Comparison of ENCODE assay signal across 14 mouse cellular contexts in the genomic region with DNA sequence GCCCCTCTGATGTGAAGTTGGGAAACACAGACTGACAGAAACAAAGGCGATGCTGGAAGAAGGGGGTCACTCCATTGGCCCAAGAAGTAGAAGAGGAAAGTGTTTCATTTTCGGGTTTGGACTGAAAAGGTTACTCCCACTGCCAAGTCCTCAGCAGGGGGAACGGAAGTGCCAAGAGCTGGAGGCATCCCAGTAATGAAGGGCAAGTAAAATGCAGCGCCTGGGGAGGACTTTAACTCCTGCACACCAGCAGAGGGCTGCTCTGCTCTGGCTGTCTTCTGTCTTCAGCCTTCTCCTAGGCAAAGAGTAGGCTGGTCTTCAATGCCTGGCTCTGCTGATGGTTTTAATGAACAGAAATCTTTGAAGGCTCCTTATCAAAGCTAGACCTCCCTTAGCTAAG.
DNase-seq lines count a peak whose midpoint lies in the region; ATAC-seq and TF ChIP-seq lines count a peak whose summit lies in the region.
"Had no signal": no experiment of that assay in that cellular context is flagged by ENCODE, and none has a peak within 500 bp of the region (broad histone marks: within the 10 kb centered on the region; RNA-seq: fewer than 3 reads in every experiment).

No protein-coding gene starts in this region.

- 43% methylated on average over 4 of the region's 4 CpGs for WGBS in hindbrain, postnatal 0 days
- WGBS in hindbrain, embryonic 12.5 days: 54% methylated on average over 4 of the region's 4 CpGs

- no peak overlapping the region for H3K9ac ChIP-seq in hindbrain, postnatal 0 days (replicated peaks; ENCODE audit: low read length)
- H3K9ac ChIP-seq in hindbrain, embryonic 12.5 days: no peak overlapping the region
- no peak overlapping the region for H3K9ac ChIP-seq in MEL (ENCODE audit: control insufficient read depth, low read depth, low read length, poor library complexity, severe bottlenecking)
- H3K9ac ChIP-seq: heart, embryonic 13.5 days; kidney, embryonic 15.5 days had no signal

- DNase-seq in hindbrain, postnatal 0 days (ENCODE audit: low spot score): peak; percentile 74
- peak; percentile 5 for DNase-seq in MEL (ENCODE audit: low read depth, low spot score)
- peak; percentile 40 for DNase-seq in brain, embryonic 14.5 days (ENCODE audit: low read depth)
- peak; percentile 19 to 30 for DNase-seq in layer of hippocampus, adult 8-10 months (ENCODE audit: low spot score in 2 of 2)
- DNase-seq: retina, postnatal 1 day; thymus, postnatal 14 days had no signal

- no peaks in the 10 kb centered on the region for H3K9me3 ChIP-seq in hindbrain, postnatal 0 days (ENCODE audit: low read length)
- no peaks in the 10 kb centered on the region for H3K9me3 ChIP-seq in hindbrain, embryonic 12.5 days (replicated peaks)
- H3K9me3 ChIP-seq in MEL (replicated peaks; ENCODE audit: insufficient read depth, low read length): no peaks in the 10 kb centered on the region
- H3K9me3 ChIP-seq: G1E; heart, embryonic 13.5 days; kidney, embryonic 15.5 days had no signal

- no peaks in the 10 kb centered on the region for H3K36me3 ChIP-seq in hindbrain, postnatal 0 days (ENCODE audit: insufficient read depth, low read length)
- no peaks in the 10 kb centered on the region for H3K36me3 ChIP-seq in hindbrain, embryonic 12.5 days
- no peaks in the 10 kb centered on the region for H3K36me3 ChIP-seq in MEL (ENCODE audit: control insufficient read depth in 1 of 2, insufficient read depth in 2 of 2, low read length in 2 of 2)
- H3K36me3 ChIP-seq: G1E; heart, embryonic 13.5 days; kidney, embryonic 15.5 days had no signal

- no peak for TF ChIP-seq EP300 in MEL (IDR thresholded peaks at IDR 0.05; ENCODE audit: low read depth in 1 of 2, low read length in 2 of 2)

- H3K27me3 ChIP-seq in hindbrain, postnatal 0 days (ENCODE audit: insufficient read depth, low read length): no peaks in the 10 kb centered on the region
- no peaks in the 10 kb centered on the region for H3K27me3 ChIP-seq in hindbrain, embryonic 12.5 days
- 0 out of 4 replicates have a peak, but pooled peaks cover 0 to 2% of the 10 kb centered on the region in 2 experiments for H3K27me3 ChIP-seq in MEL (ENCODE audit: control insufficient read depth in 1 of 2, insufficient read depth in 2 of 2, low read length in 2 of 2)
- H3K27me3 ChIP-seq: heart, embryonic 13.5 days; kidney, embryonic 15.5 days had no signal

- no peaks in the 10 kb centered on the region for H3K4me1 ChIP-seq in hindbrain, postnatal 0 days (ENCODE audit: insufficient read depth, low read length)
- H3K4me1 ChIP-seq in hindbrain, embryonic 12.5 days: no peaks in the 10 kb centered on the region
- no peaks in the 10 kb centered on the region for H3K4me1 ChIP-seq in MEL (ENCODE audit: control insufficient read depth in 1 of 2, insufficient read depth in 2 of 2, low read length in 2 of 2)
- H3K4me1 ChIP-seq: heart, embryonic 13.5 days; kidney, embryonic 15.5 days had no signal

- H3K4me3 ChIP-seq in hindbrain, postnatal 0 days (ENCODE audit: low read length): no peak overlapping the region
- no peak overlapping the region for H3K4me3 ChIP-seq in hindbrain, embryonic 12.5 days
- no peak overlapping the region for H3K4me3 ChIP-seq in MEL (ENCODE audit: control insufficient read depth in 1 of 2, insufficient read depth in 1 of 2, low read depth in 2 of 2, low read length in 2 of 2)
- H3K4me3 ChIP-seq: erythroblast, embryonic 14.5 days; heart, embryonic 13.5 days; kidney, embryonic 15.5 days had no signal

- no peaks in the 10 kb centered on the region for H3K79me2 ChIP-seq in MEL (ENCODE audit: control insufficient read depth, insufficient read depth, low read length, poor library complexity)

- ATAC-seq in hindbrain, postnatal 0 days: peak; percentile 61; the same call in 1 of the 2 replicates
- no peak for ATAC-seq in hindbrain, embryonic 12.5 days (ENCODE audit: low FRiP score)
- no peak for ATAC-seq in activated CD4-positive, CD25-positive, alpha-beta regulatory T cell, adult 4 months
- ATAC-seq in megakaryocyte progenitor cell, adult 5-6 weeks (replicated peaks; ENCODE audit: poor library complexity): no peak

- H3K27ac ChIP-seq in hindbrain, postnatal 0 days: no peak overlapping the region
- no peak overlapping the region for H3K27ac ChIP-seq in hindbrain, embryonic 12.5 days
- no peak overlapping the region for H3K27ac ChIP-seq in MEL (ENCODE audit: control insufficient read depth, low read depth, low read length)
- H3K27ac ChIP-seq: heart, embryonic 13.5 days; kidney, embryonic 15.5 days had no signal

- TF ChIP-seq CTCF in hindbrain, postnatal 0 days (IDR thresholded peaks at IDR 0.05; ENCODE audit: low read depth): peak; percentile 45
- no peak for TF ChIP-seq CTCF in MEL (IDR thresholded peaks at IDR 0.05 in 2 of 3, conservative IDR thresholded peaks at IDR 0.05 in 1 of 3; ENCODE audit: control insufficient read depth in 1 of 3, insufficient read depth in 1 of 3, low read depth in 2 of 3, low read length in 3 of 3, poor library complexity in 1 of 3, severe bottlenecking in 1 of 3)
- no peak for TF ChIP-seq CTCF in brain, embryonic 14.5 days (IDR thresholded peaks at IDR 0.05; ENCODE audit: borderline replicate concordance, extremely low read depth, insufficient read depth, insufficient read length)

- no peak for TF ChIP-seq RAD21 in MEL (IDR thresholded peaks at IDR 0.05; ENCODE audit: low read depth, low read length)

- H3K4me2 ChIP-seq in hindbrain, postnatal 0 days (ENCODE audit: low read depth, low read length): no peak overlapping the region
- H3K4me2 ChIP-seq in hindbrain, embryonic 12.5 days (replicated peaks): no peak overlapping the region
- H3K4me2 ChIP-seq: heart, embryonic 13.5 days; kidney, embryonic 15.5 days; midbrain, embryonic 11.5 days had no signal

- TF ChIP-seq POLR2A in MEL (IDR thresholded peaks at IDR 0.05; ENCODE audit: control insufficient read depth in 1 of 2, insufficient read depth in 1 of 2, low read depth in 1 of 2, low read length in 2 of 2, poor library complexity in 1 of 2): no peak
- TF ChIP-seq POLR2A in brain, embryonic 14.5 days (IDR thresholded peaks at IDR 0.05; ENCODE audit: borderline replicate concordance, extremely low read depth, insufficient read depth, insufficient read length, poor library complexity, severe bottlenecking): no peak

TF ChIP-seq in MEL, 35 proteins besides CTCF, POLR2A, EP300 and RAD21:
- TF ChIP-seq POLR2AphosphoS2 (IDR thresholded peaks at IDR 0.05; ENCODE audit: low read length) (no peak), MXI1 (IDR thresholded peaks at IDR 0.05; ENCODE audit: low read depth, low read length) (no peak), MAX (IDR thresholded peaks at IDR 0.05; ENCODE audit: low read length) (no peak), ETS1 (IDR thresholded peaks at IDR 0.05; ENCODE audit: low read depth, low read length) (no peak), SMC3 (IDR thresholded peaks at IDR 0.05; ENCODE audit: low read depth, low read length) (no peak), MAFK (IDR thresholded peaks at IDR 0.05; ENCODE audit: borderline replicate concordance, low read depth, low read length) (no peak), TBP (IDR thresholded peaks at IDR 0.05; ENCODE audit: low read depth, low read length) (no peak), JUND (IDR thresholded peaks at IDR 0.05; ENCODE audit: low read depth, low read length) (no peak), MYB (IDR thresholded peaks at IDR 0.05; ENCODE audit: low read depth, low read length) (no peak), MAZ (IDR thresholded peaks at IDR 0.05; ENCODE audit: low read depth, low read length) (no peak), BHLHE40 (IDR thresholded peaks at IDR 0.05; ENCODE audit: borderline replicate concordance, low read depth, low read length) (no peak), ZMIZ1 (IDR thresholded peaks at IDR 0.05; ENCODE audit: low read depth, low read length) (no peak), ZNF384 (IDR thresholded peaks at IDR 0.05; ENCODE audit: low read depth, low read length) (no peak), ZKSCAN1 (IDR thresholded peaks at IDR 0.05; ENCODE audit: low read depth, low read length) (no peak), HCFC1 (IDR thresholded peaks at IDR 0.05; ENCODE audit: low read depth, low read length) (no peak), CHD1 (IDR thresholded peaks at IDR 0.05; ENCODE audit: low read depth, low read length) (no peak), MYC (IDR thresholded peaks at IDR 0.05; ENCODE audit: low read depth, low read length) (no peak)

Comparison
In these comparisons a context has a peak if more than half of its experiments do, and no peak if none do; other contexts are left out.
1. DNase-seq: peak in every context shown above with its lines; median percentile 74 in hindbrain, postnatal 0 days; 40 in brain, embryonic 14.5 days; 24 in layer of hippocampus, adult 8-10 months; 5 in MEL.